Mouse (Mus musculus) cortical plate, adult 2 months (tissue): ENCODE measurements around the gene Caln1. TPM values are rescaled to one million over a fixed set of nuclear protein-coding genes. Genes with fewer than 3 reads are reported as not detected.

Source experiments
- H3K27ac ChIP-seq: fragments of 200-500 bp; 2 replicates; pipeline ENCODE4 v1.5.1; 2012; ENCODE audit warnings: low read length, control low read depth, inconsistent platforms; ENCODE audit not compliant: insufficient read depth
- H3K4me1 ChIP-seq: fragments of 200-500 bp; 2 replicates; pipeline ENCODE4 v1.6.1; 2011; ENCODE audit warnings: low read length; ENCODE audit not compliant: control insufficient read depth, insufficient read depth
- H3K4me3 ChIP-seq: fragments of 200-500 bp; 2 replicates; pipeline ENCODE4 v1.5.1; 2011; ENCODE audit warnings: mild to moderate bottlenecking, low read length, control low read depth; ENCODE audit not compliant: insufficient read depth
- CTCF ChIP-seq: fragments of 200-500 bp; IDR thresholded peaks from 2 replicates; pipeline ENCODE4 v1.5.1; 2011; ENCODE audit warnings: mild to moderate bottlenecking, control low read depth, low read length; ENCODE audit not compliant: insufficient read depth; ENCODE audit errors: extremely low read depth
- POLR2A ChIP-seq: fragments of 200-500 bp; IDR thresholded peaks from 2 replicates; pipeline ENCODE4 v1.6.1; 2011; ENCODE audit warnings: mild to moderate bottlenecking, low read length, control low read depth; ENCODE audit not compliant: insufficient read depth; ENCODE audit errors: extremely low read depth
- polyA plus RNA-seq: library from polyadenylated mRNA; depleted of rRNA; stranded (reverse); fragments of >200 nt; gene quantifications from 2 replicates; pipeline ENCODE4 v1.2.3, GENCODE M21; 2012

Caln1 gene
- polyA plus RNA-seq, 1 experiment: 48.6 TPM

DNA sequence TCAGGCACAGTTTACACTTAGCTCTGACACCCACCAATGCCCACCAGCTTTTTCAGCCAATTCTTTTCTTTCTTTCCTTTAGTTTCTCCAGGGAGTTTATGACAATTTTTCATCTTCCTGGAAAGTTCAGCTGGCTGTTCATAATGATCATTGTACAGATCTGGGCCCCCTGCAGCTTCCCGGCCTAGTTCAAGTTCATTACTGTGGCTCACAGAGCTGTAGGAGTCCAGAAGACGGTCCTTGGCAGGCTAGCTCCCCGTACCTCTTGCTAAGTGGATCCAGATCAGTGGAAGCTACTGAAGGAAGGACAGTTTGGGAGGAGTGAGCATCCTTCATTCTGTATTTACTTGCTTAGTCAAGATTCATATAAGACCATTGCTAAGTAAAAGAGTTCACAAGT, 288.9 kb downstream of the Caln1 start:
- Histone ChIP-seq H3K4me3 (no peak overlapping the region), H3K4me1 (no peaks in the 10 kb centered on the region), H3K27ac (no peak overlapping the region)
- no peak for TF ChIP-seq POLR2A
- TF ChIP-seq CTCF: no peak

DNA sequence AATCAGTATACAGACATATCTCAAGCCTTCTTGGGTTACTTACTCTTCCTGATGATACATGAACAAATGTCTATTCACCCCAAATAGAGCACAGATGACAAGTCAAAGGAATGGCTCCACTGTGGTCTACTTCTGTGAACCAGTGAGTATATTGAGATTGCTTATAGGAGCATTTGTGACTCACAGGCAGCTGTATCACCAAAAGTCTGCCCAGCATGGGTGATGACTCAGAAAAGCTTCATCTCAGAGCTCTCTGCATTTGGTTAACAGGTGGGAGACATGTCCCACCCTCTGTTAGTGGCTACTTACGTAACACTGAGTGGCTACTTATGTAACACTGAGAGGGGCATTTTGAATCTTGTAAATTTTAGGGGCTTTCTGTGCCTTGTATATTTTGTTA, 296.8 kb downstream of the Caln1 start:
- no peaks in the 10 kb centered on the region for H3K4me1 ChIP-seq
- H3K27ac ChIP-seq: no peak overlapping the region
- H3K4me3 ChIP-seq: no peak overlapping the region
- TF ChIP-seq POLR2A (no peak), CTCF (no peak)

DNA sequence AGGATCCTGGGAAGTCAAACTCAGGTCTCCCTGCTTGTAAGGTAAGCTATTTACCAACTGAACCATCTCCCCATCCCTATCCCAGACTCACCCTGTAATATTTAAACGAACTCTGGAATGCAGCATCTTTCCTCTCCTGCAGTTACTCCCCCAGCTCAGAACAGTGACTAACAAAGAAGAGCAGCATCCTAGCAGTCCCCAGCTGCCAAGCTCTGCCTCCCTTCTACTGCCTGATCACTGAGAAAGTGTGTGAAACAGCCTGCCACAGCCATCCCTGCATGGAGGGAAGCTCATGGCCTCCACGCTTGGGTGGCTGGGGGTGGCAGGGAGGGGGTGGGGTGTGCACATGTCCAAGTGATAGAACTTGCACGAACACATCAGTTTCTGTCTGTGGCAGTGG, 303.3 kb downstream of the Caln1 start:
- TF ChIP-seq POLR2A (no peak), CTCF (no peak)
- H3K4me1 ChIP-seq: peaks cover 2% of the 10 kb centered on the region; the same call in 1 of the 2 replicates
- no peak overlapping the region for H3K27ac ChIP-seq
- H3K4me3 ChIP-seq: no peak overlapping the region

DNA sequence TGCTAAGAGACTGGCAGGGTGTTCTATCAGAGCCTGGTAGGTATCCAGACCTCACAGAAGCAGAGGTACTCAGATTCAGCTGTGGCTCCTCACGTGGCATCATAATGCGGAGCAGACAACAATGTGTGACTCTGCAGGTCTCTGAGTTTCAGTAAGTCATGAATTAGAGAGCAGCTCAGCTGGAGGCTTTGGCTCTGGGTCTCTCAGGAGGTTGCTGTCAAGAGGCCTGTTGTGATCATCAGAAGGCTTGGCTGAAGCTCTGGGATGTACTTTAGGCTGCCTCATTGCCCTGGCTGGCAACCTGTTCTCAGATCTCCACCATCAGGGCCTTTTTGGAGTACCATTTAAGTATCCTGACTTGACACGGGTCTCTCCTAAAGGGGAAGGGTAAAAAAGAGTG, 303.8 kb downstream of the Caln1 start:
- peaks cover 5% of the 10 kb centered on the region; the same call in 1 of the 2 replicates for H3K4me1 ChIP-seq
- H3K27ac ChIP-seq: no peak overlapping the region
- TF ChIP-seq CTCF (no peak), POLR2A (no peak)

DNA sequence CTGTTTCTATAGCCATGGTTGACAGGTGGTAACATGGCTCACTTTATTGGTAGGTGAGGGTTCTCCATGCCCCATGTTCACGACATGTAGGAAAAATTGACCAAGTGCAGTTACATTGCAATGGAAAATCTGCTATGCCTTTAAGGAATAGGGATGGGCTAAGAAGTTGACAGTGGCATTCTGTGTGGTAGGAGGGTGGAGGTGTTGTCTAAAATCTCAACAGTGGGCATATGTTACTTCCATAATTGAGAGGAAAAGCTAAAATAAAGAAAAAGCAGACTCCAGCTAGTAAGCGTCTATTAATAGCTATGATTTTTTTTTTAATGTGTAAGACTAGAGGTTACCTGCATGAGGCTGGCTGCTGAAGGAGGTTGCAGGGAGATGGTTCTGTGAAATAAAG, 308.6 kb downstream of the Caln1 start:
- H3K27ac ChIP-seq: no peak overlapping the region
- TF ChIP-seq CTCF (no peak), POLR2A (no peak)
- peaks cover 7% of the 10 kb centered on the region; the same call in 1 of the 2 replicates for H3K4me1 ChIP-seq
- H3K4me3 ChIP-seq: no peak overlapping the region

More for the DNA sequence above, 303.8 kb downstream of the Caln1 start:
- H3K4me3 ChIP-seq: no peak overlapping the region

DNA sequence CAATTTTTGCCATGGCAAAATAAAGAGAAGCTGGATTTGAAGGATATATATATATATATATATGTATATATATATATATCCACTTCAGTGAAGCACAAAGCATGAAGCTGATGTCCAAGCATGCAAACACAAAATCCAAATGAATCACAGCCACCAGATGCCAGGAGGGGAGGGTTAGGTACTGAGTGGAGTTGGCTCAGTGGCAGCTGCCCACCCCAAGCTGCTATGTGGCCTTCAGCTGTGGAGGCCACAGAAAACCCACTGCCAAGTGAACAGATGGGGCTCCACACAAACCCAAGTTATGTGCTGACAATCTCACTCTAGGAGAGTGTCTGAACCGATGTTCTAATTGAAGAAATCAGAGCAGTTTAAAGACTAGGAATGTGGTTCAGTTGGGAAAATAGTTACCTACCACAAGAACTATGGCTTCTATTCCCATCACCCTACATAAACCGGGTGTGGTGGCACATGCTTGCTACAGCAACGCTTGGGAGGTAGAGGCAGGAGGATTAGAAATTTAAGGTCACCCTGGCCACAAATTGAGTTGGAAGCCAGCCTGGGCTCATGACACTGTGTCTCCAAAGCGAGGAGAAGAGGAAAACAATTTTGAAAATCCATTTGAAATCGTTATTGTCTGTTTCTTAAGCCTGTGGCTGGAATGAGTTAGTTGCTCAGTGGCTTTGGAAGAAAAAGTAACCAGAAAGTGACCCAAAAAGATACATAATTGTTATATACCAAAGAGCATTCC, 316.8 kb downstream of the Caln1 start:
- H3K4me1 ChIP-seq: peaks cover 1% of the 10 kb centered on the region
- TF ChIP-seq POLR2A (no peak), CTCF (no peak)
- no peak overlapping the region for H3K27ac ChIP-seq
- H3K4me3 ChIP-seq: no peak overlapping the region

DNA sequence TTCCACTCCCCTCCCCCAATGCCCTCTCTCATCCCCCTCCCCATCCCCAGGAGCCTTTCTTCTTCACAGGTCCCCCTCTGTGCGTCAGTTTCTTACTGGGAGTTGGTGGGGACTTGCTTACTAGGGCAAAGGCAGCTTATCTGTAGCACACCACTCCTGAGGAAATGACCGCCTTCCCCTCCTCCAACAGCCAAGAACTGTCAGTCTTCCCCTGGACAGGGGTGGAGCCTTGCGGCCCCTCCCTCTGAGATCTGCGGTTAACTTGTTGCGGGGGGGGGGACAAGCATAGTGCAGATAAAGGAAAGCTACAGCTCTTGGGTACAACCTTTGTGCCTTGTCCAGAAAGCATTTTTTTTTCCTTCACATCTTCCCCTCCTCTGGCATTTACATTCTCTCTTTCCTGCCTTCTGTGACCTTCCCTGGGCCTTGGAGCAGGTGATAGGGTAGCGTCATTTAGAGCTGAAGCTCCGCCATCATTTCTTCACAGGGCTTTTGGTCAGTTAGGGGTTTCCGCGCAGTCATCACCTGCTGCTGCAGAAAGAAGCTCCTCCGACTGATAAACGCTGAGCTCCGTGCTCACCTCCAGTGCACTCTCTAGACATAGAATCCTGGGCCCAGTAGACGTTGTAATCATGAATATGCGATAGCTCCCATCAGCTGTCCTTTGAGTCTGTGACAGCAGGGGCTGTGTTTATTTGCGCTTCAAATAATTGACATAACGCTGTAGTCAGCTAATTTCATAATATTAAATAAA, 319.3 kb downstream of the Caln1 start:
- Histone ChIP-seq H3K4me1 (peaks cover 1% of the 10 kb centered on the region), H3K4me3 (no peak overlapping the region), H3K27ac (no peak overlapping the region)
- TF ChIP-seq POLR2A: no peak
- TF ChIP-seq CTCF: no peak

DNA sequence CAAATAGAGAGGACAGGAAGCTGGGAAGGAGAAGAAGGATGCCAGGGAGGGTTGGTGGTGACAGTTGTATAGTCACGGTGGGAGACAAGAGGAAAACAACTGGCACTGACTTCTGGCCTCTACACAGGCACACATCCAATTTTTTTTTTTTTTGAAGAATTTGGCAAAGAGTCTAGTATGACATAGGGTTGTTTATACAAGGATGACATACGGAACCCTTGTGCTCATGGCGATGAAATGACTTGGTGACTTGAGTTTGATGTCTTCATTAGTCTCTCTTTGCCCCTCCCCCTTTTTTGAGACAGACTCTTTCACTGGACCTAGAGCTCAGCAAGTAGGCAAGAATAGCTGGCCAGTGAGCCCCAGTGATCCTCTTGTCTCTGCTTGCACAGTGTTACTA, 322.1 kb downstream of the Caln1 start:
- TF ChIP-seq POLR2A: no peak
- no peak for TF ChIP-seq CTCF
- Histone ChIP-seq H3K27ac (no peak overlapping the region), H3K4me3 (no peak overlapping the region), H3K4me1 (no peaks in the 10 kb centered on the region)

DNA sequence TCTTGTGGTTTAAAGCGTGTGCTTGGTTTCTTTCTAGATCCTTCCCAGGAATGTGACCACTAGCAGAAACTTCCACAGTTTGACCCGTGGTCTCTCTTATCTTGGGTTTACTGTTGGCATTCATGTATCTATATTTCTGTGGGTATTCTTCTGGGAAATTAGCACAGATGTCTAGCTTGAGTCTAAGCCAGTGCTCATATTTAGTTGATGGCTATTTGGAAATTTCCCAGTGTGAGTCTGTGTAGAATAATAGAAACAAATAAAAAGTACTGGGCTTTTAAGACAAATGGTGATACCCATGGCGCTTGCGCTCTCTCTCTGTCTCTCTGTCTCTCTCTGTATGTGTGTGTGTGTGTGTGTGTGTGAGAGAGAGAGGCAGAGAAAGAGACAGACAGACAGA, 330.2 kb downstream of the Caln1 start:
- TF ChIP-seq CTCF (no peak), POLR2A (no peak)
- no peaks in the 10 kb centered on the region for H3K4me1 ChIP-seq
- H3K27ac ChIP-seq: no peak overlapping the region

DNA sequence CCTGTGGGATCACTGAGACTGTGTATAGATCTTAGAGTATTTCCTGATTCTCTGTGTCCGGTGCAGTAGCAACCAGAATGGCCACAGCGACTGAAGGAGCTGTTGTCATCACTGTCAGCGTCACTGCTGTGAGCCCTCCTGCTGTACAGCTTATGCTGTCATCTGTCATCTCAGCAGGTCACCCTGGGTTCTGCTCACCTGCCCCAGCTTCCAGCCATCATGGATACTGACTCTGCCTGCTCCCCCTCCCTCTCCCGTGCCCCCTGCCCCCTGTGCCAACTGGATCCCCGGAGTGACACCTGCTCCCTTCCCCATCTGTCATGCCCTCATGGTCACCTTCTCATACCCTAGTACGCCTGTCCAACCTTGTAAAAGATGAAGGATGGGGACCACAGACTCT, 332.5 kb downstream of the Caln1 start:
- Histone ChIP-seq H3K27ac (no peak overlapping the region), H3K4me1 (peaks cover 2% of the 10 kb centered on the region; the same call in 1 of the 2 replicates), H3K4me3 (no peak overlapping the region)
- TF ChIP-seq CTCF (no peak), POLR2A (no peak)

More for the DNA sequence above, 330.2 kb downstream of the Caln1 start:
- no peak overlapping the region for H3K4me3 ChIP-seq
